In the genomic region with DNA sequence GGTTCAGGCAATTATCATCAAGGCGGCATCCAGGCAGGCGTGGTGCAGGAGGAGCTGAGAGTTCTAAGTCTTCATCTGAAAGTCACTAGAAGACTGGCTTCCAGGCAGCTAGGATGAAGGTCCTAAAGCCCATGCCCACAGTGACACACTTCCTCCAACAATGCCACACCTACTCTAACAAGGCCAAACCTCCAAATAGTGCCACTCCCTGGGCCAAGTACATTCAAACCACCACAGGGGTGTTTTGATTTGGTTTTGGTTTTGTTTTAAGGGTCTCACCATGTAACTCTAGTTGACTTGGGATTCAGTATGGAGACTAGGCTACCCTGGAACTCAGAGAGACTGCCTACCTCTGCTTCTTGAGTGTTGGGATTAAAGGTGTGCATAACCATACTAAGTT, we compare ENCODE assay signal across 8 mouse cellular contexts. TPM values are rescaled to one million over a fixed set of nuclear protein-coding genes. Genes with fewer than 3 reads are reported as not detected.
DNase-seq lines count a peak whose midpoint lies in the region; ATAC-seq and TF ChIP-seq lines count a peak whose summit lies in the region.

Gene Tmbim1 (minus strand): TSS at position 101 of the 400 bp plus-strand sequence.

- peak within 1 kb of the TSS; percentile 65 for H3K4me3 ChIP-seq in layer of hippocampus, adult 2 months
- peak within 1 kb of the TSS; percentile 72 for H3K4me3 ChIP-seq in intestine, embryonic 16.5 days (ENCODE audit: low read length)
- H3K4me3 ChIP-seq in midbrain, embryonic 12.5 days: no peak within 1 kb of the TSS

- no peaks in the 10 kb centered on the region for H3K9me3 ChIP-seq in intestine, embryonic 16.5 days (ENCODE audit: control insufficient read depth, low read length)
- H3K9me3 ChIP-seq in midbrain, embryonic 12.5 days: no peaks in the 10 kb centered on the region

- H3K9ac ChIP-seq in intestine, embryonic 16.5 days (ENCODE audit: low read depth, low read length): peak within 1 kb of the TSS; percentile 85
- no peak within 1 kb of the TSS for H3K9ac ChIP-seq in midbrain, embryonic 12.5 days (replicated peaks)

- no peak for ATAC-seq in intestine, embryonic 16.5 days
- no peak for ATAC-seq in midbrain, embryonic 12.5 days (ENCODE audit: low FRiP score, low read depth)
- ATAC-seq in erythroid progenitor cell, adult 5-6 weeks (replicated peaks; ENCODE audit: low FRiP score, poor library complexity, severe bottlenecking): no peak

- WGBS in intestine, embryonic 16.5 days: 85% methylated on average over 2 of the region's 2 CpGs
- WGBS in midbrain, embryonic 12.5 days: 97% methylated on average over 2 of the region's 2 CpGs

- intact Hi-C loops in gastrocnemius, postnatal 36 days (cut with DNase I): no loop called here

- peak within 1 kb of the TSS; percentile 66 for H3K4me2 ChIP-seq in intestine, embryonic 16.5 days (ENCODE audit: low read depth, low read length)
- peak within 1 kb of the TSS; percentile 81; the same call in 1 of the 2 replicates for H3K4me2 ChIP-seq in midbrain, embryonic 12.5 days (replicated peaks)

- peaks cover 40% of the 10 kb centered on the region for H3K4me1 ChIP-seq in intestine, embryonic 16.5 days (ENCODE audit: control insufficient read depth, insufficient read depth, low read length)
- H3K4me1 ChIP-seq in midbrain, embryonic 12.5 days: peaks cover 10% of the 10 kb centered on the region

- H3K36me3 ChIP-seq in intestine, embryonic 16.5 days (ENCODE audit: control insufficient read depth, insufficient read depth, low read length): no peaks in the 10 kb centered on the region
- no peaks in the 10 kb centered on the region for H3K36me3 ChIP-seq in midbrain, embryonic 12.5 days

- DNase-seq in layer of hippocampus, adult 2 months (ENCODE audit: low spot score in 2 of 2): no peak
- DNase-seq in layer of hippocampus, adult 11-12 months (ENCODE audit: low spot score): no peak
- no peak for DNase-seq in adrenal gland, adult 8-10 months
- no peak for DNase-seq in gastrocnemius, postnatal 36 days
- no peak for DNase-seq in spleen, postnatal 10 days (ENCODE audit: low spot score in 2 of 2)

- H3K27ac ChIP-seq in layer of hippocampus, adult 2 months: peak within 1 kb of the TSS; percentile 91
- peak within 1 kb of the TSS; percentile 89; the same call in 1 of the 2 replicates for H3K27ac ChIP-seq in intestine, embryonic 16.5 days (ENCODE audit: low read length)
- H3K27ac ChIP-seq in midbrain, embryonic 12.5 days (replicated peaks): no peak within 1 kb of the TSS

- TF ChIP-seq CTCF in layer of hippocampus, adult 2 months (conservative IDR thresholded peaks at IDR 0.05): no peak

- H3K27me3 ChIP-seq in intestine, embryonic 16.5 days (replicated peaks; ENCODE audit: control insufficient read depth, insufficient read depth, low read length): no peaks in the 10 kb centered on the region
- peaks cover 23% of the 10 kb centered on the region for H3K27me3 ChIP-seq in midbrain, embryonic 12.5 days

RNA-seq across cellular contexts. Expression of gene Tmbim1, which starts in this region (rescaled TPM):
- 10 to 100 TPM; 23.3 to 23.9 TPM for total RNA-seq in layer of hippocampus, adult 2 months (2021)
- total RNA-seq in adrenal gland, adult 8-10 months (2022): 100 to 1,000 TPM; 123 to 136 (median 131) TPM
- total RNA-seq in gastrocnemius, postnatal 36 days (2021): 10 to 100 TPM; 23.0 to 28.8 TPM
- polyA plus RNA-seq in intestine, embryonic 16.5 days (2015; fragmentation: Nextera tagmentation; extraction: Ambion mirVana): 77.3 and 79.8 TPM in 2 replicates
- 6.7 and 9.8 TPM in 2 replicates for polyA plus RNA-seq in midbrain, embryonic 12.5 days (2016; fragmentation: Nextera tagmentation; extraction: Ambion mirVana)
- not detected in 2 replicates for total RNA-seq in erythroid progenitor cell, adult 5-6 weeks (2015; ENCODE audit: low replicate concordance)
- 0.45 and 0.90 TPM in 2 replicates for total RNA-seq in erythroid progenitor cell, adult 5-6 weeks (2017; ENCODE audit: low replicate concordance)

Comparison
In these comparisons a context has a peak if more than half of its experiments do, and no peak if none do; other contexts are left out.
1. RNA of gene Tmbim1 (total RNA-seq): 123 to 136 TPM in adrenal gland, adult 8-10 months, 23.0 to 28.8 TPM in gastrocnemius, postnatal 36 days and 23.3 to 23.9 TPM in layer of hippocampus, adult 2 months; 0.45 to 0.90 TPM in erythroid progenitor cell, adult 5-6 weeks; every median in the first group is over 10 times any median in the second.
2. RNA of gene Tmbim1 (total RNA-seq): 123 to 136 TPM in adrenal gland, adult 8-10 months; 23.0 to 28.8 TPM in gastrocnemius, postnatal 36 days and 23.3 to 23.9 TPM in layer of hippocampus, adult 2 months; every median in the first group is over 4 times any median in the second.